Mouse (Mus musculus): ENCODE results near the gene Rhox9. TPM values are rescaled to one million over a fixed set of nuclear protein-coding genes. Genes with fewer than 3 reads are reported as not detected.
"Not testable (repeated sequence)": the region's sequence is repeated elsewhere in the genome, so short reads cannot be mapped to it uniquely, and the experiment has no call there.

Gene Rhox9
- total RNA-seq (2014; fragmentation: Nextera tagmentation) (not detected in 2 replicates), total RNA-seq (2017) (not detected in 2 replicates)

DNA sequence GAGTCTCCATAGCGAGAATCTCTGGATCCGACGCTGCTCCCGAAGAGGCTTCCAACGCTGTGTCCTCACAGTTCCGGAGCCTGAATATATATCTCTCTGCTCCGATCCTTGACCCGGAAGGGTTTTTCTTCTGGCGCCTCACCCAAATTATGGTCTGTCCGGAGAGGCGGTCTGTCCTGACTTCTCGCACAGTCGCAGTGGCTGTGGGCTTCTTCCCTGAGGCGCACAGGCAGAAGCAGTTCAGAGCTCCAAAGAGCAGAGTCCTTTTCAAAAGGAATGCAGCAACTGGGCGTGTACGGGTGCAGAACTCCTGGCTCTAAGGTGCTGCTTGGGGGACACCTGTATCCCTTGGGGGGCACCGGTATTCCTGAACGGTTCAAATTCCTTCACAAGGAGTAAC, at the start of gene Rhox9:
Gene Rhox9, minus strand, starts transcription at position 101 of the 400 bp plus-strand sequence.
- ATAC-seq (replicated peaks; ENCODE audit: low FRiP score, low TSS enrichment, poor library complexity, severe bottlenecking) = not testable (repeated sequence)

DNA sequence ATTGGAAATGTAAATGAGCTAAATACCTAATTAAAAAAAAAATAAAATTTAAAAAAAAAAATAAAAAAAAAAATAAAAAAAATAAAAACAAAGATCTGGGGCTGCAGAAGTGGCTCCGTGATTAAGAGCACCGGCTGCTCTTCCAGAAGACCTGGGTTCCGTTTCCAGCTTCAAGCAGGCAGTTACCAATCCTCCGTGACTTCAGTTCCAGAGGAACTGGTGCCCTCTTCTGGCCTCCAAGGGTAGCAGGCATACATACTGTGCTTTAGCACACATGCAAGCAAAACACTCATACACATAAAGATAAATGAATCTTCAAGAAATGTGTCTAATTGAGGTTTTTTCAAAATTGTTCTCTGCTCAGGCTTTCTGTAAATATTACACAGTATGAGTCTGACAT, 14.7 kb upstream of the Rhox9 start:
- no peak for ATAC-seq (replicated peaks; ENCODE audit: low FRiP score, low TSS enrichment, poor library complexity, severe bottlenecking)

DNA sequence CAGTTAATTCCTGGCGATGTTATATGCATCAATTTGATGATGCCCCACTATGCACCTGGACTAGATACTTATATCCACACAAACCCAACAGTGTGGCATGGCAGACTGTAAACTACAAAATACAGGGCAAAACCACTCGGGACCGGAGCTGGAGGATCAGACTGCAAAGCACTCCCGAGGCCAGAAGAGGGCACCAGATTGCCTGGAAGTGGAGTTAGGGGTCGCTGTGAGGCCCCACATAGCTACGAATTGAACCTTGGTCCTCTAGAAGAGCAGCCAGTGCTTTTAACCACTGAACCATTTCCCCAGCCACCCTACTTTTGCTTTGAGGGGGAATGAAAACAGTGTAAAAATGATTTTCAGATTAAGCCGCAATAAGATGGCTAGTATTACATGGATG, 7.0 kb upstream of the Rhox9 start:
- no peak for ATAC-seq (replicated peaks; ENCODE audit: low FRiP score, low TSS enrichment, poor library complexity, severe bottlenecking)

DNA sequence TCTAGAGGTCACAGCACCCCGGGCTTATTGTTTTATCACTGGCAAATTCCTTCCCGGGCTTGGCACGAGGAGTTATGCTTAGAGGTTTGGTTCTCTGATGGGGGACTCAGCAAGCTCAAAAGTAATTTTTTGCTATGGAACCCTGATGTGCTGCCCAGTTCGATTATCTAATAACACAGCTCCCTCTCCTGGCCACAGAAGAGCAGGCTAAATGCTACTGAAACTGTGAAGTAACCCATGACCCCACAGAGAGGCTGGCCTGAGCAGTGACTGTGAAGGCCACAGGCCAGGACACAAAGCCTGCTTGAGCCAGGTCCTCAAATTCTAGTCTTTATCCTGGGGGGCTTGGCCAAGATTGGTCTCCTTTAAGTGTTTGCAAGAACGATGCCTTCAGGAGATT, 2.2 kb upstream of the Rhox9 start:
- ATAC-seq (replicated peaks; ENCODE audit: low FRiP score, low TSS enrichment, poor library complexity, severe bottlenecking) = no peak

DNA sequence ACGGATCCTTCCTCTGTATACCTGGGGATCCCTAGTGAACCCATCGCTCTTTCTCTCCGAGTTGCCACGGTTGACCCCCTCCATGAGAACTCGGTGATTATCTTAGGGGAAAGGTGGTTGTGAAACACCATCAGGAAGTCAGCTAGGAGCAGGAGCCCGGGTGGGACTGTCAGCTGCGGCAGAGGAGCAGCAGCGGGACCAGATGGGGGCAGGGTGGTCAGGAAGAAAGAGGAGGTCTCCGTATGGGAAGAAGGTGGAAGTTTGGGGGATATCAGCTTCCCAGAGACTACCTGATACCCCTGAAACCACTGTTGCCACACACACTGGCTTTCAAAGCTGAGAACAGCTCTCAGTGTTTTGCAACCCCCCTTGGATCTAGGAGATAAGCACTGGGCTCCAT, 4.4 kb downstream of the Rhox9 start, which contains the start of gene Rhox7b:
Gene Rhox7b, minus strand, starts transcription at position 101 of the 400 bp plus-strand sequence.
- ATAC-seq (replicated peaks; ENCODE audit: low FRiP score, low TSS enrichment, poor library complexity, severe bottlenecking) = not testable (repeated sequence)

DNA sequence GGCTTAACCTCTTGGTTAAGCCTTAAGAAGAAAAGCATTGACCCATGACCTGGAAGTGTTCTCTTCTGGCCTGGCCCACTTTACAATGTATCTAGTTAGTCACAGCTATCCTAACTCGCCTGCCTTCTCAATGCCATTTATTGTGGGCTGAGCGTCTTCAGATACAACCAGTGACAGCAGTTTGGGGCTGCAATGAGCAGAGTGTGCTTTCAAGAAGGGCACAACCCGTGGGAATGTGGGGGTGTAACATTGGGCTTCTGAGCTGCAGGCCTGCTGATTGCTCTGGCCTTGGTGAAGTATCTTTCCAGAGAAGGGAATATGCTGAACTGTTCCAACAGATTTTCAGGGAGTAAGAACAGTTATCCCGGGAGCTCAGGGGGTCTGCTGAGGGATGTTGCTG, 22.7 kb downstream of the Rhox9 start, which contains the start of gene Rhox8:
Gene Rhox8, minus strand, starts transcription at position 101 of the 400 bp plus-strand sequence.
- no peak for ATAC-seq (replicated peaks; ENCODE audit: low FRiP score, low TSS enrichment, poor library complexity, severe bottlenecking)

DNA sequence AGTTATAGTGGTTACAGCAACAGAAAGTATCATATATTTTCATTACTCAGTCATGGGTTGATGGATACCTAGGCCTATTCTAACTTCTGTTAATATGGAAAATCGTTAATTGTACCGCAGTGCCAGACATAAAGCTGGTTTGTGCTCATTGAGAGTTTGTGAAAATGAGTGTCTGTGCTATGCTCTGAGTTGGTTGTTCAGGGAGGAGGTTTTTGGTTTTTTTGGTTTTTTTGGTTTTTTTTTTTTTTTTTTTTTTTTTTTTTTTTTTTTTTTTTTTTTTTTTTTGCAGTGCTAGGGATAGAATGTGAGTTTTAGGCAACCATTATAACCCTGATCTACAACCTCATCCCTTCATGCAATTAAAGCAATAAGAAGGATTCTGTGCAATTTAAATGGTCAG, 29.9 kb downstream of the Rhox9 start:
- no peak for ATAC-seq (replicated peaks; ENCODE audit: low FRiP score, low TSS enrichment, poor library complexity, severe bottlenecking)

Other genes starting within 250 kb of the Rhox9 start
- not detected in 2 replicates for gene Rhox3h, start 233.0 kb downstream of the Rhox9 start, total RNA-seq (2014; fragmentation: Nextera tagmentation)
- gene Rhox3h, start 233.0 kb downstream of the Rhox9 start, total RNA-seq (2017) = not detected in 2 replicates
- not detected in 2 replicates for gene Rhox2h, start 228.5 kb downstream of the Rhox9 start, total RNA-seq (2014; fragmentation: Nextera tagmentation)
- gene Rhox2h, start 228.5 kb downstream of the Rhox9 start, total RNA-seq (2017) = not detected in 2 replicates
- not detected in 2 replicates for gene Rhox5, start 96.9 kb downstream of the Rhox9 start, total RNA-seq (2014; fragmentation: Nextera tagmentation)
- not detected in 2 replicates for gene Rhox5, start 96.9 kb downstream of the Rhox9 start, total RNA-seq (2017)
- gene Rhox6, start 74.9 kb downstream of the Rhox9 start, total RNA-seq (2014; fragmentation: Nextera tagmentation) = not detected in 2 replicates
- gene Rhox6, start 74.9 kb downstream of the Rhox9 start, total RNA-seq (2017) = not detected in 2 replicates
- gene Rhox7a, start 70.1 kb downstream of the Rhox9 start, total RNA-seq (2014; fragmentation: Nextera tagmentation) = not detected in 2 replicates
- not detected in 2 replicates for gene Rhox7a, start 70.1 kb downstream of the Rhox9 start, total RNA-seq (2017)
- gene Rhox8, start 22.8 kb downstream of the Rhox9 start, total RNA-seq (2014; fragmentation: Nextera tagmentation) = 0.74 TPM in 1 of 2 replicates, not detected in the other
- gene Rhox8, start 22.8 kb downstream of the Rhox9 start, total RNA-seq (2017) = not detected in 2 replicates
- gene Rhox7b, start 4.5 kb downstream of the Rhox9 start, total RNA-seq (2014; fragmentation: Nextera tagmentation) = not detected in 2 replicates
- not detected in 2 replicates for gene Rhox7b, start 4.5 kb downstream of the Rhox9 start, total RNA-seq (2017)
- not detected in 2 replicates for gene Btg1-ps1, start 117.0 kb upstream of the Rhox9 start, total RNA-seq (2014; fragmentation: Nextera tagmentation)
- gene Btg1-ps1, start 117.0 kb upstream of the Rhox9 start, total RNA-seq (2017) = not detected in 2 replicates
- gene Btg1-ps2, start 141.3 kb upstream of the Rhox9 start, total RNA-seq (2014; fragmentation: Nextera tagmentation) = not detected in 2 replicates
- not detected in 2 replicates for gene Btg1-ps2, start 141.3 kb upstream of the Rhox9 start, total RNA-seq (2017)
- gene Rhox10, start 164.7 kb upstream of the Rhox9 start, total RNA-seq (2014; fragmentation: Nextera tagmentation) = not detected in 2 replicates
- not detected in 2 replicates for gene Rhox10, start 164.7 kb upstream of the Rhox9 start, total RNA-seq (2017)
- not detected in 2 replicates for gene Rhox11, start 183.4 kb upstream of the Rhox9 start, total RNA-seq (2014; fragmentation: Nextera tagmentation)
- not detected in 2 replicates for gene Rhox11, start 183.4 kb upstream of the Rhox9 start, total RNA-seq (2017)
- gene Rhox12, start 209.1 kb upstream of the Rhox9 start, total RNA-seq (2014; fragmentation: Nextera tagmentation) = not detected in 2 replicates
- not detected in 2 replicates for gene Rhox12, start 209.1 kb upstream of the Rhox9 start, total RNA-seq (2017)
- gene Rhox13, start 219.4 kb upstream of the Rhox9 start, total RNA-seq (2014; fragmentation: Nextera tagmentation) = not detected in 2 replicates
- not detected in 2 replicates for gene Rhox13, start 219.4 kb upstream of the Rhox9 start, total RNA-seq (2017)